Mouse (Mus musculus) kidney, postnatal 0 days (tissue): ENCODE measurements at regions not wholly inside any gene's neighbourhood (a gene's known extent, or its start where the extent isn't known, plus 50 kb on each side); places are given as distances from the start of the nearest gene placed in this dataset.

Experiments
- ATAC-seq: fragments of 200-750 bp; cut with Nextera tagmentation; replicated peaks from 2 replicates; pipeline ENCODE4 v1.8.0; 2017; ENCODE audit warnings: low read depth, moderate number of reproducible peaks, moderate TSS enrichment, moderate library complexity; ENCODE audit not compliant: low FRiP score
- DNase-seq: peaks from one replicate; pipeline ENCODE4 v3.0.0-alpha.2; 2016; ENCODE audit warnings: low spot score
- H3K27ac ChIP-seq: fragments of 300-500 bp; sonication (generic); 2 replicates; pipeline ENCODE4 v1.5.1; 2014; ENCODE audit warnings: mild to moderate bottlenecking
- H3K27me3 ChIP-seq: fragments of 300-500 bp; sonication (generic); 2 replicates; pipeline ENCODE4 v1.6.1; 2014; ENCODE audit warnings: low read length, mixed read lengths; ENCODE audit not compliant: insufficient read depth
- H3K36me3 ChIP-seq: fragments of 300-500 bp; sonication (generic); 2 replicates; pipeline ENCODE4 v1.6.1; 2014; ENCODE audit warnings: low read length, mixed read lengths; ENCODE audit not compliant: insufficient read depth
- H3K4me1 ChIP-seq: fragments of 300-500 bp; sonication (generic); replicated peaks from 2 replicates; pipeline ENCODE4 v1.6.1; 2014; ENCODE audit warnings: antibody characterized with exemption, low read length, mixed read lengths; ENCODE audit not compliant: insufficient read depth
- H3K4me2 ChIP-seq: fragments of 300-500 bp; sonication (generic); 2 replicates; pipeline ENCODE4 v1.6.1; 2014; ENCODE audit warnings: mild to moderate bottlenecking, low read length, moderate library complexity, mixed read lengths
- H3K4me3 ChIP-seq: fragments of 300-500 bp; sonication (generic); replicated peaks from 2 replicates; pipeline ENCODE4 v1.5.1; 2014; ENCODE audit warnings: low read depth, low read length
- H3K9ac ChIP-seq: fragments of 300-500 bp; sonication (generic); 2 replicates; pipeline ENCODE4 v1.6.1; 2014; ENCODE audit warnings: low read depth, low read length
- H3K9me3 ChIP-seq: fragments of 300-500 bp; sonication (generic); replicated peaks from 2 replicates; pipeline ENCODE4 v1.6.1; 2016; ENCODE audit warnings: low read length, inconsistent platforms, mixed read lengths
- CTCF ChIP-seq: IDR thresholded peaks from 2 replicates; pipeline ENCODE4 v1.5.1; 2016; ENCODE audit warnings: antibody characterized with exemption, low read depth, mild to moderate bottlenecking, moderate library complexity
- WGBS: fragments of 180-500 bp; shearing (Covaris S2); extraction: QIAGEN DNeasy Blood & Tissue Kit; methylation state at CpG from one replicate; pipeline ENCODE4 v1.1.7; 2014; 5-methylcytosine and 5-hydroxymethylcytosine counted together

DNA sequence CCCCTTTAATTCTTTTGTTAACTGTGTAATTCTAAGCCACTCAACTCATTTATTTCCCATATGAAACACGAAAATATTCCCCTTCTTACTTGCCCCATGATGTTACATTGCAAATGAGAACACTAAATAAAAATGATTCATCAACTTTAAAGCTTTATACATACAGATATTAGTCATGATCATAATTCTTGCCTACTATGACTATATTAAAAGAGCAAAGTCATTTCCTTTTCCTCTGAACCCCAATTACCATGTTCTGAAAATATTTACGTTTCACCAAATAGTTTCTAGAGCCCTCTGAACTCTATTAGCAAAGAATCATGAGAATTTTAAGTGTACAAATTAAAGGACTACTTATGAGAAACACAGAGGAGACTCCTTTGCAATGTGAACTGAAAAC lies 105.4 kb downstream of the Gm12728 start:
- ATAC-seq (no peak), DNase-seq (peak; percentile 57)
- no peaks in the 10 kb centered on the region for H3K27me3 ChIP-seq
- H3K4me2 ChIP-seq, result no peak overlapping the region
- no peaks in the 10 kb centered on the region for H3K9me3 ChIP-seq
- no peak overlapping the region for H3K9ac ChIP-seq
- 53% methylated on average over 2 of the region's 2 CpGs for WGBS
- H3K36me3 ChIP-seq, result no peaks in the 10 kb centered on the region
- no peaks in the 10 kb centered on the region for H3K4me1 ChIP-seq
- TF ChIP-seq CTCF, result no peak
- H3K27ac ChIP-seq, result no peak overlapping the region
- H3K4me3 ChIP-seq, result no peak overlapping the region

DNA sequence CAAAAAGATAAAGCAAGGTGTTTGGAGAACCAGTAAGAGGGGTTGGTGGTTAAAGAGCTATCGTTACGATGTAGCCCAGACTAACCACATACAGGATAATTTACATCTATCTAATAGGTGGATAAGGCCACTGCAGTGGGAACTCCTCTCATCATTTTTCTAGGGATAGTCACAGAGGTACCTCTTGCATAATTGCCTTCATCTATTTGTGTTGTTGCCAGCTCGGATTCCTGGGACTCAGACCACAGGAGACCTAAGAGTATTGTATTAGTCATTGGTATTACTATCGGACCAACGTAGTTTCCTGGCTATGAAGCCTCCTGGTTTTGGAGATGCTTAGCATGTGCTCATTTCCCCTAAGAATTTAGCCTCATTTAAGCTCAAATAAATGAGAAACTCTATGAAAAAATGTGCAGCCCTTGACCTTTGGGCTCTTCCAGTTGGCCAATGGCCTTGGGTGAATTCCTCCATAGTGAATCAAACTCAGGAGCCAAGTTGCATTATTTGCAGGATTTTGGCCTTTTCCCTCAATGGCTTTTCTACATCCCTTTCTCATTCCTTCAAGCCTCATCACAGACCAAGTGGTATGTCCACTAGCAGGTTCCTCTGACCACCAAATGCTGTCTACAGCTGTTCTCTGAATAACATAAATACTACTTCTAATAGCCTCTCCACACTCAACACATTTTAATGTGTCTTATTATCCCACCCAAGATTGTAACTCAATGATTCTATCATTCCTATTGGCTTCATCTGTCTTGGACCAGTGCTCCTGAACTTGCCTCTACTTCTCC lies 108.6 kb downstream of the Gm12728 start:
- H3K4me2 ChIP-seq, result no peak overlapping the region
- DNase-seq (no peak), ATAC-seq (no peak)
- no peak overlapping the region for H3K4me3 ChIP-seq
- H3K9me3 ChIP-seq, result no peaks in the 10 kb centered on the region
- H3K27ac ChIP-seq, result no peak overlapping the region
- H3K4me1 ChIP-seq, result no peaks in the 10 kb centered on the region
- H3K9ac ChIP-seq, result no peak overlapping the region
- WGBS, result 95% methylated on average over 5 of the region's 5 CpGs
- TF ChIP-seq CTCF, result no peak
- H3K27me3 ChIP-seq, result no peaks in the 10 kb centered on the region
- H3K36me3 ChIP-seq, result no peaks in the 10 kb centered on the region

DNA sequence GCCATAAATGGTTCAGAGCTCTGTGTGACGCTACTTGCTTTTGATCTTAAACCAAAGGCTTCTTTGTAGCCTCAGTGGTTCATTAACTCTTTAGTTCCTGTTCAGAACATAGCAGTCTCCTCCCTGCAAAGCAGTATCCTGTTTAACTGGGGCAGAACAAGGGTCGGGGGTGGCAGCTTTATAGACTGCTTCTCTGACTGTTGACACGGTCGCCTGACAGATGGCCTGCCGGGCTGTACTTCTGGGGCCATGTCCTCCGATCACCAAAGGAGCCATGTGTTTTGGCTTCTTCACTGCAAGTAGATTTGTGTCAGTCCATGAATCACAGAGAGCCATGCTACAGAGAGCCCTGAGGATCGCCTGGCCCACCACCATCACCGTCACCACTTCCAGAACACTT lies 115.2 kb downstream of the Gm12728 start:
- H3K9me3 ChIP-seq, result no peaks in the 10 kb centered on the region
- H3K27me3 ChIP-seq, result no peaks in the 10 kb centered on the region
- DNase-seq, result no peak
- 35% methylated on average over 8 of the region's 8 CpGs for WGBS
- no peak overlapping the region for H3K9ac ChIP-seq
- TF ChIP-seq CTCF, result no peak
- H3K4me1 ChIP-seq, result no peaks in the 10 kb centered on the region
- no peak overlapping the region for H3K4me3 ChIP-seq
- no peak overlapping the region for H3K27ac ChIP-seq
- no peak overlapping the region for H3K4me2 ChIP-seq
- no peak for ATAC-seq
- H3K36me3 ChIP-seq, result no peaks in the 10 kb centered on the region

DNA sequence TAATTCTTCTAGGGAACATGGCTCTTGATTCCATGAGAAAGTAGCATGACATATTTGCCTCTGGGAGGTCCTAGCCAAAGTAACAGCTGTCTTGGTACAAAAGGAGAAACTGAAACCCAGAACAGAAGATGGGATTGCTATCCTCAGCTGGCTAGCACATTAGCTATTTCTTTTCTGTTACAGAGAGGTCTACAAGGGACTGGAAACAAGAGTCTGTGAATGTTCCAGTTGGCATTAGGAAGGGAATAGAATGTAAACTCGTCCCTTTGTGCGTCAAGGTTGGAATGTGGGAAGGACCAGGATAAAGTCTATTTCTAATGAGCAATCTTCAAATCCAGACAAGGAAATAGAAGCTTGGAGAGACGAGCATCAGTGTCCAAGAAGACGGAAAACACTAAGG lies 116.7 kb downstream of the Gm12728 start:
- no peaks in the 10 kb centered on the region for H3K27me3 ChIP-seq
- WGBS, result 89% methylated on average over 4 of the region's 4 CpGs
- no peaks in the 10 kb centered on the region for H3K36me3 ChIP-seq
- DNase-seq (no peak), ATAC-seq (no peak)
- no peak overlapping the region for H3K27ac ChIP-seq
- H3K9me3 ChIP-seq, result no peaks in the 10 kb centered on the region
- H3K4me1 ChIP-seq, result no peaks in the 10 kb centered on the region
- H3K9ac ChIP-seq, result no peak overlapping the region
- no peak for TF ChIP-seq CTCF
- no peak overlapping the region for H3K4me3 ChIP-seq
- H3K4me2 ChIP-seq, result no peak overlapping the region

DNA sequence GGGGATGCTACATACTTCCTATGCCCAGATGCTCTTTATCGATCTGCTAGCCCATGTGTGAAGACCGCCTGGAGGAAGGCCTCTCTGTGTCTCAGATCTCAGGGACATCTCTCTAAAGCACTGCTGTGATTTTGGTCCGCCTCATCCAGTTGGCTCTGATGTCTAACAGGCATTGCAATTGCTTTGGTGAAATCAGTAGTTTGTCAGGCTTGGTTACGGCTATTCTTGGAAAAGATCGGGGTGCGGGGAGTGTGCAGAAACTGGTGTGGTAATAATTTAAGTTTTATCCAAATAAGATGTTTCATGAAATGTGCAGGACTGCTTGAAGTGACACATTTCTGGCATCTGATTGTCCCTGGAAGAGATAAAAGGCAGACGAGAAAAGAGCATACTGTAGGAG lies 117.9 kb downstream of the Gm12728 start:
- no peak for TF ChIP-seq CTCF

DNA sequence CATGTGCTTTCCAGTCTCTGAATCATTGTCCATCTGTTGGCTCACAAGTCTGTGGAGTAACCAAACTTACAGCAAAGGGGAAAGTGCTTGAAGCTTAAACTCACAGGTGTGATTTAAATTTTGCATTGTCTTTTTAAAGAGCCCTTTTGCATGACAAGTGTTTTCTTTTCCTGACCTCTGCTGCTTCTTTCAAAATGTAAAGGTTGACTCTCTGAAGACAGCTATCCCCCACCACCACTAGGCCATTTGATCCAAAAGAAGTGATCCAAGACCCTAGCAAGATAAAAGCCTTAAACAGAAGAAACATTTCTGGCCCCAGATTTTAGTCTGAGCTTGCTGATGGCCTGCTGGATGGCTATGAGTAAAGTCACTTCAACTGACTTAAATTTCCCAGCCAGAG lies 118.6 kb downstream of the Gm12728 start:
- H3K4me1 ChIP-seq, result no peaks in the 10 kb centered on the region
- no peak overlapping the region for H3K9ac ChIP-seq
- TF ChIP-seq CTCF, result no peak
- H3K4me3 ChIP-seq, result no peak overlapping the region
- no peak for ATAC-seq
- DNase-seq, result no peak
- no peaks in the 10 kb centered on the region for H3K9me3 ChIP-seq
- H3K27me3 ChIP-seq, result no peaks in the 10 kb centered on the region
- H3K36me3 ChIP-seq, result no peaks in the 10 kb centered on the region
- H3K27ac ChIP-seq, result no peak overlapping the region
- H3K4me2 ChIP-seq, result no peak overlapping the region

More for the DNA sequence above, 117.9 kb downstream of the Gm12728 start:
- Histone ChIP-seq H3K9ac (no peak overlapping the region), H3K36me3 (no peaks in the 10 kb centered on the region), H3K27me3 (no peaks in the 10 kb centered on the region), H3K4me3 (no peak overlapping the region), H3K9me3 (no peaks in the 10 kb centered on the region), H3K4me2 (no peak overlapping the region), H3K4me1 (no peaks in the 10 kb centered on the region), H3K27ac (no peak overlapping the region)
- 86% methylated on average over 7 of the region's 7 CpGs for WGBS
- ATAC-seq (no peak), DNase-seq (no peak)

DNA sequence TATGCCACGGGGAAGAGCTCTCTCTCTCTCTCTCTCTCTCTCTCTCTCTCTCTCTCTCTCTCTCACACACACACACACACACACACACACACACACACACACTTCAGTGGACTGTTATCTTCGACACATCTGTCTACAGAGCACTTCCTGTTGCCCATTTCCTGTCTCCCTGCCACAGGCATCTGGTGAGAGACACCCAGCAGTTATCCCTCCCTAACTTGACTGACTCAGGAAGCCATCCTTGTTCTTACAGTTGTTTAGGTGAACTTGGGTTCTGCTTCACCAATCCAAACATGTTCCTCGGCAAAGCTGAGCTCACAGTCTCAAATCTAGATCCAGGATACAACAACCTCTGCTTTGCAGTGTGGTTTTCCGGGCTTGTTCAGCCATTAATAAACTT lies 119.6 kb downstream of the Gm12728 start:
- Histone ChIP-seq H3K36me3 (no peaks in the 10 kb centered on the region), H3K4me2 (no peak overlapping the region), H3K9ac (no peak overlapping the region), H3K9me3 (no peaks in the 10 kb centered on the region), H3K27ac (no peak overlapping the region), H3K4me3 (no peak overlapping the region), H3K4me1 (no peaks in the 10 kb centered on the region), H3K27me3 (no peaks in the 10 kb centered on the region)
- TF ChIP-seq CTCF, result no peak
- WGBS, result 48% methylated on average over 4 of the region's 4 CpGs
- ATAC-seq (no peak), DNase-seq (no peak)
